Mouse (Mus musculus): ENCODE measurements around the gene Gp1bb.

Gene Gp1bb

GRCm38 (mm10) chr16:18598006-18598405 lies 24.2 kb downstream of the Gp1bb start:
- no peak for DNase-seq

- no peak for DNase-seq
Observed at GRCm38 (mm10) chr16:18596255-18596654, 25.9 kb downstream of the Gp1bb start.

GRCm38 (mm10) chr16:18593930-18594329 lies 28.3 kb downstream of the Gp1bb start:
- DNase-seq = no peak

- peak; percentile 48 for DNase-seq
Observed at GRCm38 (mm10) chr16:18591047-18592018, 30.9 kb downstream of the Gp1bb start.

GRCm38 (mm10) chr16:18589804-18590790 lies 32.1 kb downstream of the Gp1bb start, which contains the start of gene Tbx1:
Gene Tbx1, minus strand, starts transcription at chr16:18590671.
- DNase-seq = no peak

- no peak for DNase-seq
Observed at GRCm38 (mm10) chr16:18589080-18589621, 33.1 kb downstream of the Gp1bb start.

- DNase-seq = peak; percentile 14
Observed at GRCm38 (mm10) chr16:18588738-18589055, 33.5 kb downstream of the Gp1bb start.

GRCm38 (mm10) chr16:18587847-18588737 lies 34.1 kb downstream of the Gp1bb start:
- no peak for DNase-seq

GRCm38 (mm10) chr16:18586906-18587546 lies 35.2 kb downstream of the Gp1bb start:
- DNase-seq = no peak

- no peak for DNase-seq
Observed at GRCm38 (mm10) chr16:18586076-18586905, 35.9 kb downstream of the Gp1bb start.

GRCm38 (mm10) chr16:18585676-18586075 lies 36.5 kb downstream of the Gp1bb start:
- no peak for DNase-seq

- no peak for DNase-seq
Observed at GRCm38 (mm10) chr16:18584901-18585510, 37.2 kb downstream of the Gp1bb start.

GRCm38 (mm10) chr16:18583673-18584357 lies 38.4 kb downstream of the Gp1bb start:
- DNase-seq = no peak

- no peak for DNase-seq
Observed at GRCm38 (mm10) chr16:18583169-18583568, 39.0 kb downstream of the Gp1bb start.

GRCm38 (mm10) chr16:18582426-18583148 lies 39.6 kb downstream of the Gp1bb start:
- no peak for DNase-seq

GRCm38 (mm10) chr16:18581623-18582205 lies 40.5 kb downstream of the Gp1bb start:
- DNase-seq = peak; percentile 51

- peak; percentile 46 for DNase-seq
Observed at GRCm38 (mm10) chr16:18581050-18581622, 41.1 kb downstream of the Gp1bb start.

GRCm38 (mm10) chr16:18580389-18580788 lies 41.8 kb downstream of the Gp1bb start:
- DNase-seq = no peak

Data from lung, postnatal 10 days (tissue).